Mouse (Mus musculus) liver, embryonic 14.5 days (tissue): ENCODE measurements around the gene Tlx2. TPM values are rescaled to one million over a fixed set of nuclear protein-coding genes. Genes with fewer than 3 reads are reported as not detected.

Source experiments
- ATAC-seq: fragments of 200-750 bp; cut with Nextera tagmentation; 2 replicates; pipeline ENCODE4 v1.8.0; 2017; ENCODE audit warnings: moderate number of reproducible peaks, mild to moderate bottlenecking, moderate library complexity; ENCODE audit not compliant: insufficient read depth
- DNase-seq, 3 experiments: peaks; one replicate each; pipeline ENCODE4 v3.0.0-alpha.2; 2012 to 2013; ENCODE audit warnings: low read depth in 3 of 3, low spot score in 3 of 3
- H3K27ac ChIP-seq: fragments of 300-500 bp; sonication (generic); 2 replicates; pipeline ENCODE4 v1.5.1; 2014; ENCODE audit warnings: moderate library complexity, mild to moderate bottlenecking, control low read depth, inconsistent platforms
- H3K27me3 ChIP-seq: fragments of 300-500 bp; sonication (generic); 2 replicates; pipeline ENCODE4 v1.6.1; 2014; ENCODE audit warnings: mild to moderate bottlenecking, low read length, moderate library complexity; ENCODE audit not compliant: control insufficient read depth, insufficient read depth
- H3K36me3 ChIP-seq: fragments of 300-500 bp; sonication (generic); replicated peaks from 2 replicates; pipeline ENCODE4 v1.6.1; 2014; ENCODE audit warnings: low read depth; ENCODE audit not compliant: control insufficient read depth, insufficient read depth
- H3K4me1 ChIP-seq, 2 experiments: fragments of 200-500 bp in 1 of 2; fragments of 300-500 bp in 1 of 2; sonication (generic) in 1 of 2; replicated peaks; 2 replicates each; pipeline ENCODE4 v1.6.1; 2012 to 2014; ENCODE audit warnings: antibody characterized with exemption in 1 of 2, inconsistent platforms in 1 of 2, low read length in 1 of 2; ENCODE audit not compliant: control insufficient read depth in 2 of 2, insufficient read depth in 2 of 2
- H3K4me2 ChIP-seq: fragments of 300-500 bp; sonication (generic); 2 replicates; pipeline ENCODE4 v1.6.1; 2014; ENCODE audit warnings: low read depth, mild to moderate bottlenecking, control low read depth, moderate library complexity
- H3K4me3 ChIP-seq, 2 experiments: fragments of 200-500 bp in 1 of 2; fragments of 300-500 bp in 1 of 2; sonication (generic) in 1 of 2; 2 replicates each; pipeline ENCODE4 v1.5.1; 2012 to 2014; ENCODE audit warnings: low read depth in 2 of 2, low read length in 2 of 2, mild to moderate bottlenecking in 2 of 2, control low read depth in 1 of 2, inconsistent platforms in 1 of 2, moderate library complexity in 1 of 2; ENCODE audit not compliant: insufficient read depth in 1 of 2
- H3K9ac ChIP-seq: fragments of 300-500 bp; sonication (generic); replicated peaks from 2 replicates; pipeline ENCODE4 v1.6.1; 2014; ENCODE audit warnings: mild to moderate bottlenecking, control low read depth, moderate library complexity
- H3K9me3 ChIP-seq: fragments of 300-500 bp; sonication (generic); 2 replicates; pipeline ENCODE4 v1.6.1; 2016; ENCODE audit warnings: low read length, mixed read lengths; ENCODE audit not compliant: control insufficient read depth
- CTCF ChIP-seq: IDR thresholded peaks from 2 replicates; pipeline ENCODE4 v1.5.1; 2016; ENCODE audit warnings: antibody characterized with exemption, low read depth, control low read depth
- EP300 ChIP-seq: IDR thresholded peaks from 2 replicates; pipeline ENCODE4 v1.6.1; 2016; ENCODE audit warnings: antibody characterized with exemption, low read depth
- WGBS: fragments of 180-500 bp; shearing (Covaris S2); extraction: QIAGEN DNeasy Blood & Tissue Kit; methylation state at CpG from one replicate; pipeline ENCODE4 v1.1.7; 2014; ENCODE audit not compliant: insufficient replicate concordance; 5-methylcytosine and 5-hydroxymethylcytosine counted together
- polyA plus RNA-seq, 2 experiments: library from polyadenylated mRNA; depleted of rRNA in 1 of 2; stranded (reverse) in 1 of 2; unstranded in 1 of 2; fragments of >200 nt; fragmentation: Nextera tagmentation in 1 of 2; extraction: Ambion mirVana in 1 of 2; gene quantifications; 2 replicates each; pipeline versions ENCODE4 v1.2.1 to v1.2.3; 2012 to 2014

Tlx2 gene
- polyA plus RNA-seq, 2 experiments, result not detected

- no peak overlapping the region for H3K27ac ChIP-seq
- H3K27me3 ChIP-seq, result no peaks in the 10 kb centered on the region
- H3K9ac ChIP-seq, result no peak overlapping the region
- no peaks in the 10 kb centered on the region for H3K9me3 ChIP-seq
- 68% methylated on average over 10 of the region's 10 CpGs for WGBS
- H3K4me2 ChIP-seq, result no peak overlapping the region
- peaks cover 8 to 14% of the 10 kb centered on the region in 2 experiments for H3K4me1 ChIP-seq
- no peak for ATAC-seq
- peaks cover 18% of the 10 kb centered on the region for H3K36me3 ChIP-seq
- TF ChIP-seq EP300, result no peak
- no peak for TF ChIP-seq CTCF
- DNase-seq, result no peak
- no peak overlapping the region for H3K4me3 ChIP-seq
Observed at GRCm38 (mm10) chr6:83049367-83049766, 20.7 kb downstream of the Tlx2 start.

GRCm38 (mm10) chr6:83044742-83045141, 25.4 kb downstream of the Tlx2 start:
- no peak overlapping the region for H3K27ac ChIP-seq
- no peaks in the 10 kb centered on the region for H3K36me3 ChIP-seq
- DNase-seq (no peak), ATAC-seq (no peak)
- H3K4me3 ChIP-seq, result no peak overlapping the region
- no peaks in the 10 kb centered on the region for H3K9me3 ChIP-seq
- peaks cover 3 to 11% of the 10 kb centered on the region in 2 experiments; a peak in 3 of 4 replicates for H3K4me1 ChIP-seq
- H3K4me2 ChIP-seq, result no peak overlapping the region
- 58% methylated on average over 9 of the region's 9 CpGs for WGBS
- TF ChIP-seq EP300 (no peak), CTCF (no peak)
- no peaks in the 10 kb centered on the region for H3K27me3 ChIP-seq
- H3K9ac ChIP-seq, result no peak overlapping the region

DNA sequence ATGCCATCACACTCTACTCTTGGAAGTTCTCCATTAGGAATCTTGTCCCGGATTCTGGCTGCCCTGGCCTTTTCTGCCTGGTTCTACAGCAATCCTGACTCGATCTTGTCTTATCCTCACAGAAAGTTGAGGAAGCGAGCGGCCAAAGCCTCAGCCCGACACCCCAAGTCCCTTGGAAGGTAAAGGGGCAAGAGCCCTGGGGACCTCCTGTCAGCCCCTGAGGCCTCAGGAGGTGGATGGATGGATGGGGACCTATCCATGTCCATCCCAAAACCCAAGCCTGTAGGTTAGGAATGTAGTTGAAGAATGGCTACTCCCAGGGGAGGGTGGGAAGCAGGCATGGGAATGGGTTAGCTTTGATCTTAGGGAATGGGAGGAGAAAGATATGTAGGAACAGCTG, 26.1 kb downstream of the Tlx2 start:
- Histone ChIP-seq H3K4me1 (peaks cover 10 to 17% of the 10 kb centered on the region in 2 experiments; a peak in 3 of 4 replicates), H3K9ac (no peak overlapping the region), H3K9me3 (no peaks in the 10 kb centered on the region), H3K27me3 (no peaks in the 10 kb centered on the region), H3K27ac (no peak overlapping the region), H3K36me3 (no peaks in the 10 kb centered on the region), H3K4me3 (no peak overlapping the region), H3K4me2 (no peak overlapping the region)
- no peak for ATAC-seq
- WGBS, result 75% methylated on average over 5 of the region's 5 CpGs
- no peak for DNase-seq
- TF ChIP-seq CTCF, result no peak
- TF ChIP-seq EP300, result no peak

GRCm38 (mm10) chr6:83043561-83043960, 26.5 kb downstream of the Tlx2 start:
- Histone ChIP-seq H3K4me1 (peaks cover 12 to 20% of the 10 kb centered on the region in 2 experiments), H3K27me3 (no peaks in the 10 kb centered on the region), H3K9ac (no peak overlapping the region), H3K36me3 (no peaks in the 10 kb centered on the region), H3K4me2 (no peak overlapping the region), H3K9me3 (no peaks in the 10 kb centered on the region), H3K27ac (no peak overlapping the region), H3K4me3 (no peak overlapping the region)
- ATAC-seq (no peak), DNase-seq (no peak)
- TF ChIP-seq EP300, result no peak
- 63% methylated on average over 6 of the region's 6 CpGs for WGBS

DNA sequence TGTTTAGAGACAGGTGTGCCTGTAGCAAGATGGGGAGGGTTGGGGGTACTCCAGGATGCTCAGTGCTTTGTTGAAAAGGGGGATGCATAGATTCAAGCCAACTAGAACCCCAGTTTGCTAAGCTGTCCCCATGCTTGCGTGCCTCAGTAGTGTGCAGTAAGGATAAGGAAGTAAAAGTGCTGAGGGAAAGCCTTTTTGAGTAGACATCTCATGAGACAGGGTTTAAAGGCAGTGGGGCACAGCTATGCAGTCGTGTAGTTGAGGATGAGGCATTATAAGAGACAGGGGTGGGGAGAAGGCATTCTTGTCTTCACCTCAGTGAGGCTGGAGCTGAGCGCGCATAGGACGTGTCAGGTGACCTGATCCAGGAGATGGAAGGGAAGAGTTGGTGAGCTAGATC, 29.5 kb downstream of the Tlx2 start:
- Histone ChIP-seq H3K9me3 (no peaks in the 10 kb centered on the region), H3K27me3 (no peaks in the 10 kb centered on the region), H3K9ac (no peak overlapping the region), H3K4me3 (no peak overlapping the region), H3K27ac (no peak overlapping the region), H3K4me1 (peaks cover 19 to 25% of the 10 kb centered on the region in 2 experiments), H3K36me3 (no peaks in the 10 kb centered on the region), H3K4me2 (no peak overlapping the region)
- no peak for TF ChIP-seq CTCF
- no peak for TF ChIP-seq EP300
- ATAC-seq (no peak), DNase-seq (no peak)
- 78% methylated on average over 5 of the region's 5 CpGs for WGBS
